ENCODE assay signal across 8 mouse cellular contexts in genomic region chr19:61151372-61151700, GRCm38 (mm10). TPM values are rescaled to one million over a fixed set of nuclear protein-coding genes. Genes with fewer than 3 reads are reported as not detected.
DNase-seq lines count a peak whose midpoint lies in the region; ATAC-seq and TF ChIP-seq lines count a peak whose summit lies in the region.

No protein-coding gene starts in this region.

- peak overlapping the region; percentile 39 for H3K4me3 ChIP-seq in left cerebral cortex, adult 2 months
- H3K4me3 ChIP-seq in hindbrain, embryonic 14.5 days (replicated peaks; ENCODE audit: low read length): peak overlapping the region; percentile 38
- H3K4me3 ChIP-seq in limb, embryonic 15.5 days: peak overlapping the region; percentile 36
- H3K4me3 ChIP-seq in midbrain, embryonic 16.5 days (ENCODE audit: low read depth, low read length): peak overlapping the region; percentile 46

- peak overlapping the region; percentile 73 for H3K4me2 ChIP-seq in hindbrain, embryonic 14.5 days (replicated peaks)
- H3K4me2 ChIP-seq in limb, embryonic 15.5 days: peak overlapping the region; percentile 58
- H3K4me2 ChIP-seq in midbrain, embryonic 16.5 days (ENCODE audit: low read length): peak overlapping the region; percentile 83

- H3K36me3 ChIP-seq in hindbrain, embryonic 14.5 days (replicated peaks; ENCODE audit: control insufficient read depth, insufficient read depth): no peaks in the 10 kb centered on the region
- H3K36me3 ChIP-seq in limb, embryonic 15.5 days: no peaks in the 10 kb centered on the region
- no peaks in the 10 kb centered on the region for H3K36me3 ChIP-seq in midbrain, embryonic 16.5 days (ENCODE audit: control insufficient read depth, insufficient read depth, low read length)

- no peaks in the 10 kb centered on the region for H3K4me1 ChIP-seq in hindbrain, embryonic 14.5 days (replicated peaks; ENCODE audit: control insufficient read depth, insufficient read depth, low read length)
- peaks cover 2% of the 10 kb centered on the region; the same call in 1 of the 2 replicates for H3K4me1 ChIP-seq in limb, embryonic 15.5 days
- peaks cover 3% of the 10 kb centered on the region; the same call in 1 of the 2 replicates for H3K4me1 ChIP-seq in midbrain, embryonic 16.5 days (ENCODE audit: control insufficient read depth, insufficient read depth, low read length)

- peak overlapping the region; percentile 54 for H3K9ac ChIP-seq in hindbrain, embryonic 14.5 days
- H3K9ac ChIP-seq in limb, embryonic 15.5 days: no peak overlapping the region
- peak overlapping the region; percentile 43 for H3K9ac ChIP-seq in midbrain, embryonic 16.5 days (ENCODE audit: low read depth, low read length)

- intact Hi-C loops in left cerebral cortex, adult 2 months (cut with DNase I): no loop called here
- intact Hi-C loops in left cerebral cortex, postnatal 25 days (cut with DNase I): no loop called here

- no peak overlapping the region for H3K27ac ChIP-seq in left cerebral cortex, adult 2 months
- H3K27ac ChIP-seq in hindbrain, embryonic 14.5 days: no peak overlapping the region
- no peak overlapping the region for H3K27ac ChIP-seq in limb, embryonic 15.5 days
- H3K27ac ChIP-seq in midbrain, embryonic 16.5 days (ENCODE audit: low read length): no peak overlapping the region

- no peaks in the 10 kb centered on the region for H3K9me3 ChIP-seq in hindbrain, embryonic 14.5 days (ENCODE audit: control insufficient read depth, low read length)
- H3K9me3 ChIP-seq in limb, embryonic 15.5 days: no peaks in the 10 kb centered on the region
- H3K9me3 ChIP-seq in midbrain, embryonic 16.5 days (replicated peaks; ENCODE audit: control insufficient read depth, low read length, poor library complexity, severe bottlenecking): no peaks in the 10 kb centered on the region

- ATAC-seq in common myeloid progenitor, adult 5-6 weeks (replicated peaks; ENCODE audit: low read depth, poor library complexity, severe bottlenecking): peak; percentile 80
- no peak for ATAC-seq in hindbrain, embryonic 14.5 days (ENCODE audit: low FRiP score)
- 0 out of 2 replicates have a peak, but pooled peaks have one; percentile 24 for ATAC-seq in limb, embryonic 15.5 days (ENCODE audit: insufficient number of reproducible peaks, low FRiP score, low TSS enrichment, low read depth)
- peak; percentile 72; the same call in 1 of the 2 replicates for ATAC-seq in midbrain, embryonic 16.5 days

- peaks cover 7% of the 10 kb centered on the region; the same call in 1 of the 2 replicates for H3K27me3 ChIP-seq in hindbrain, embryonic 14.5 days (ENCODE audit: control insufficient read depth, insufficient read depth, low read length)
- peaks cover 7% of the 10 kb centered on the region for H3K27me3 ChIP-seq in limb, embryonic 15.5 days
- no peaks in the 10 kb centered on the region for H3K27me3 ChIP-seq in midbrain, embryonic 16.5 days (ENCODE audit: control insufficient read depth, insufficient read depth, low read depth, low read length)

- TF ChIP-seq CTCF in left cerebral cortex, adult 2 months (IDR thresholded peaks at IDR 0.05): no peak

- WGBS in hindbrain, embryonic 14.5 days: 10% methylated on average over 8 of the region's 8 CpGs
- WGBS in limb, embryonic 15.5 days: 8% methylated on average over 8 of the region's 8 CpGs
- 8% methylated on average over 8 of the region's 8 CpGs for WGBS in midbrain, embryonic 16.5 days

- no peak for DNase-seq in left cerebral cortex, adult 2 months (ENCODE audit: extremely low spot score in 1 of 2, low spot score in 2 of 2)
- DNase-seq in left cerebral cortex, postnatal 25 days (ENCODE audit: low spot score in 2 of 2): no peak
- DNase-seq in hindbrain, embryonic 14.5 days (ENCODE audit: low spot score): no peak
- DNase-seq in yolk sac, embryonic 10.5 days (ENCODE audit: low spot score): peak; percentile 57
- DNase-seq in frontal cortex, postnatal 36 days (ENCODE audit: low spot score in 2 of 2): no peak

RNA-seq across cellular contexts. Expression of gene Zfp950, which starts 10.7 kb away (rescaled TPM):
- total RNA-seq in left cerebral cortex, adult 2 months (2021): 10 to 100 TPM; 36.5 to 42.5 TPM
- 10 to 100 TPM; 48.7 to 49.1 TPM for total RNA-seq in left cerebral cortex, postnatal 25 days (2021)
- 50.6 and 51.9 TPM in 2 replicates for total RNA-seq in common myeloid progenitor, adult 5-6 weeks (2017)
- 45.0 and 45.3 TPM in 2 replicates for polyA plus RNA-seq in hindbrain, embryonic 14.5 days (2014; fragmentation: Nextera tagmentation; extraction: Ambion mirVana)
- polyA plus RNA-seq in limb, embryonic 15.5 days (2015; fragmentation: Nextera tagmentation; extraction: Ambion mirVana): 39.6 and 51.9 TPM in 2 replicates
- 49.0 and 52.7 TPM in 2 replicates for polyA plus RNA-seq in midbrain, embryonic 16.5 days (2015; fragmentation: Nextera tagmentation; extraction: Ambion mirVana)

RNA-seq across cellular contexts. Expression of gene Gm7102, which starts 24.8 kb away (rescaled TPM):
- total RNA-seq in left cerebral cortex, adult 2 months (2021): under 1 TPM in 1 of 2 experiments, not detected in 1; 0.25 TPM
- total RNA-seq in left cerebral cortex, postnatal 25 days (2021): not detected
- 0.09 TPM in 1 of 2 replicates, not detected in the other for total RNA-seq in common myeloid progenitor, adult 5-6 weeks (2017)
- 0.13 and 0.33 TPM in 2 replicates for polyA plus RNA-seq in hindbrain, embryonic 14.5 days (2014; fragmentation: Nextera tagmentation; extraction: Ambion mirVana)
- polyA plus RNA-seq in limb, embryonic 15.5 days (2015; fragmentation: Nextera tagmentation; extraction: Ambion mirVana): 0.16 TPM in 1 of 2 replicates, not detected in the other
- 0.19 TPM in 1 of 2 replicates, not detected in the other for polyA plus RNA-seq in midbrain, embryonic 16.5 days (2015; fragmentation: Nextera tagmentation; extraction: Ambion mirVana)

RNA-seq across cellular contexts. Expression of gene Gm6020, which starts 32.4 kb away (rescaled TPM):
- not detected for total RNA-seq in left cerebral cortex, adult 2 months (2021)
- total RNA-seq in left cerebral cortex, postnatal 25 days (2021): not detected
- total RNA-seq in common myeloid progenitor, adult 5-6 weeks (2017): not detected in 2 replicates
- not detected in 2 replicates for polyA plus RNA-seq in hindbrain, embryonic 14.5 days (2014; fragmentation: Nextera tagmentation; extraction: Ambion mirVana)
- polyA plus RNA-seq in limb, embryonic 15.5 days (2015; fragmentation: Nextera tagmentation; extraction: Ambion mirVana): not detected in 2 replicates
- polyA plus RNA-seq in midbrain, embryonic 16.5 days (2015; fragmentation: Nextera tagmentation; extraction: Ambion mirVana): not detected in 2 replicates
